Mouse (Mus musculus) cerebellum, adult 9-11 months (tissue): ENCODE data around the gene Padi2.

ENCODE experiments used
- DNase-seq: peaks from one replicate; pipeline ENCODE4 v3.0.0; 2022

Padi2 gene

GRCm38 (mm10) chr4:140882365-140882764 is 23.8 kb upstream of the Padi2 start:
- no peak for DNase-seq

DNA sequence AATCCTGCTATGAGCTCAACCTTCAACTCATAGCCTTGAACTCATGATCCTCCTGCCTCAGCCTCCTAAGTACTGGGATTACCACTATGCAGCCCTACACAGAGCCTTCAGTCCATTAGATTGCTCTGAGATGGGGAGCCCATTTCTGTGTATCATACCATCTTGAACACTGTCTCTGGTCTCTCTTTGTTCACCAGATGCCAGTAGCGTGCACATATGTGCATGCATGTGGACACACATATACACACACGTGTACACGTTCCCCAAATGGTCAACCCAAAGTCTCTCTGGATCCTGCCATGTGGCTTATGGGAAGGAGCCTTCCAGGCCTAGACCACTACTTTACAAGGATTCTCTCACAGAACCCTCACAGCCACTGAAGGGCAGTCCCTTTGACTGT is 23.2 kb upstream of the Padi2 start:
- DNase-seq, result no peak

GRCm38 (mm10) chr4:140883852-140884251 is 22.3 kb upstream of the Padi2 start:
- DNase-seq, result no peak

- no peak for DNase-seq
Observed at GRCm38 (mm10) chr4:140891525-140892162, 14.5 kb upstream of the Padi2 start.

DNA sequence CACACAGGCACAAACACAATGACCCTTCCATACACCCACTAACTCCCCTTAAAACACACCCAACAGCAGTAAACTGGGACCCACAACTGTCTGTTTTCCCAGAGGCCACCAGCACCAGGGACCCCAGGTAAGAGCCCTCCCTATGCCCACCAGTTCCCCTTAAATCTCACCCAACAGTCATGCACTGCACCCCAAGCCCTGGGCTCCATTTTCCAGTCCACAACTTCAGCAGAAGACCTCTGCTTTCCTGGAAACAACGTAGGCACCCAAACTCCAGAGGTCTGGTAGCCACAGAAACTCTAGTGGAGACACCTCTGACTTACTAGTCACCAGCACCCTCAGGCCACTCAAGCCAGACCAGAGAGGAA is 14.0 kb upstream of the Padi2 start:
- DNase-seq, result no peak

DNA sequence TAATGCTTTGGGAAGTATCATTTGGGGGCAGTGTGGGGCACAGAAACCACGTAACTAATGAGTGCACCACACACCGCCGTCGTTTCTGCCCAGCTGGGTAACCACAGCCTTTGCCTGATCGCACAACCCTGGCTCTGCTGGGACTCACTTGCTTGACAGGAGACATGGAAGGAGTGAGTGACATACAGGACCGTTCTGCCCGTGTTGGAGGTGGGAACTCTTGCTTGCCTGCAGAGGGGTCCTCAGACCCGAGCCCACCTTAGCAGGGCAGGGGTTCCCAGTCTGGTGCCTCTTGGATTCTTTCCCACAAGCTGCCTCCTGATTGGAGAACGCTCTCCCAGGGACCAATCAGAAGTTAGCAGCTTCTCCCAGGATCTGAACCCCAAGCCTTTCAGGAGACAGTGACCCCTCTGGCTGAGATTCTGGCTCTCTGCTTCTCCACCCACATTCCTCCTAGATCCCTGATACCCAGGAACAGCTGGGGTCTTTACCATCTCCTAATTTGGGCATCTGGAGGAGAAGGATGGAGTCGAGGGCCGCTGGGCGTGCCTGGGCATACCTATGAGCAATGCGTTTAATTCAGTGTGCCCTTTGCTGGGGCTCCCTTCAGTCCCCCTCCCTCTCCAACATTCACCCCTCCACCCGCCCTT is 1.2 kb upstream of the Padi2 start:
- DNase-seq, result no peak

DNA sequence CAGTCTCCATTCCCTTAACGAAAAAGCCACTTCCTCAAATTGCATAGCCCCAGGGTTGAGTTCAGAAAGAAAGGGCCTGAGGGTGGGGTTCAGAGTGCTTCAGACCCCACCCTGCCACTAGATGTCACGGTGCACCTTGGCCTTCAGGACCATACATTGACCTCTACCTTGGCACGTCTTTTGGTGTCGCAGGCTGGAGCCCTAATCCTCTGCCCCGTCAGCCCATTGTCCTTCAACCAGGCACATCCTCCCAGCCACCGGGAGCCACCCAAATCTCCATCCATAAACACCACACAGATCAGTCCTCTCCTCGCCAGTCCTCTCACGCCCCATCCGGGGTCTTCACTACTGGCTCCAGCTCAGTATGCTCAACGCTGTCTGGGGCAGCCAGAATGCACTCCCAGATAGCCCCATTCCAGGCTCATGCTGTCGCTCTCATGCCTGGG is 695 bp upstream of the Padi2 start:
- no peak for DNase-seq

- no peak for DNase-seq
Observed at GRCm38 (mm10) chr4:140906827-140907280, 710 bp downstream of the Padi2 start.

- no peak for DNase-seq
Observed at GRCm38 (mm10) chr4:140907306-140908024, 1.3 kb downstream of the Padi2 start.

DNA sequence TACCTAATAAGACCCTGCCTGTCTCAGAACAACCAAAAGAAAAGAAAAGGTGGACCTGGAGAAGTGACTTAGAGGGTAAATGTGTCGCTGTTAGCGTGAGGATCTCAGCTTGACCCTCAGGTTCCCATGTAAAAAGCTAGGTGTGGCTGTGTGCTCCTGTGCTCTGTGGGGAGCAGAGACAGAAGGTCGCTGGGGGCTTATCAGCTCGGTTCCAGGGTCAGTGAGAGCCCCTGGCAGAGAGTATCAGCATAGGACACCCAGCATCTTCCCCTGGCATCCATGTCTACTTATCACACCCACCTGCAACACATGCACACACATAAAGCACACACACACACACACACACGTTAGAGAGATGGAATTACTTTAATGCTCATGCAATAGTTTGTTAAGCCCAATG is 2.5 kb downstream of the Padi2 start:
- DNase-seq, result no peak

DNA sequence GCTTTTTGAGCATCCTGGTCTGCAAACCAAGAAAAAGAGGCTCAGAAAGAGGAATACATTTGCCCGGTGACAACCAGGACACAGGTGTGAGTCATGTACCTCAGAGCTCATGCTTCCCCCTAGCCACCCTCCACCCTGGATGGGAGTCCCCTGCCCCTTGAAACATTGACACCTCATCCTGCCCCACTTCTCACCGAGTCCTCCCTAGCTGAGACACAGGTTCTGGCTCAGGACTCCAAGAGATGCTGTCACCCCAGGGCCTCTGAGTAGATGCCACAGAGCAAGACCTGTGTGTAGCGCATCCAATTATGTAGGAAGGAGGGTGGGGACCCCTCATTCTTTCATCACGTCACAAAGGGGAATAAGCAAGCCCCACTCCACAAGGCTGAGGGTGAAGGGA is 3.4 kb downstream of the Padi2 start:
- DNase-seq, result no peak

DNA sequence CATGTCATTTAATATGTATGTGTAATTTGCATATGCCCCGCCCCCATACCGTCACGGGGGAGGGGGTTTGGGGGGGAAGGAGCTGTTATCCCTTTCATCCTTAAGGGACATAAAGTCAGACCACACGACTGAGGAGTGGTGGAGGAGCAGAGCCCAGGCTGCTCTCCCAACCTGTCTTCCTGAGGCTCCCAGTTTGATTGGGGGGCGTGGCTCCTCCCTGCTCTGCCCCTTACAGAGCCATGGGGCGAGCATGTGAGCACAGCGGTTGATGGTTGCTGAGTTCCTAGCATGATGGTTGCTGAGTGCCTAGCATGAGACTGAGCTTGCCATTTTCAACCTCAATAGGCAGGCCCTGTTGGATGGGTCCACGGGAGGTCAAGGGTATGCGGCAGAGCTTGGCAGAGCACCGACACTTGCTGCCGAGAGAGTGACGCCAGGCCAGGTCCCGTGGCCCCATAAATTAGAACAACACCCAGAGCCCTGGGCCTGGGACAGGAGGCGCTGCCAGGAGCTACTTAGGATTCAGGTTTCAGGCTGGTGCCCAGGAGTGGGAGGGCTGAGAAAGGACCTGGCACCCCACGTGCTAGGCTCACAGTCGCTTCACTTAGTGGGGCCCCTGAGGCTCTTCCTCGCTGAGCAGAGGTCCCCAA is 4.6 kb downstream of the Padi2 start:
- DNase-seq, result no peak

DNA sequence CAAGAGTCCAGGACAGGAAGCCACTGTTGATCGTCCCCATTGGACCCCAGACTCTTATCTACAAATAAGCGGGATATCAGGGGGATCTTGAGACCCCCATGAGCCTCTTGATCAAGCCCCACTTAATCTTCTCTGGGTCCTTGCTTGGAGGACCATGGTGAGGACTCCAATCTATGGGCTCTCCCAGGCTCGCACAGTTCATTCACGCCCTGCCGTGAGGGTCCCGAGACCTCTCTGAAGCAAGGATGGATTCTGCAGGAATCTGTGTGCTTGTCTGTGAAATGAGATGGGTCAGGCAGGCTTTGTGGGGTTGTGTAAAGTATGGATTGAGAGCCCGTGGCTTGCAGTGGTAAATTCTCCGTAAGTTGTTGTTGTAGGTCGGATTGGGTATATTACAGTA is 5.3 kb downstream of the Padi2 start:
- DNase-seq, result no peak

DNA sequence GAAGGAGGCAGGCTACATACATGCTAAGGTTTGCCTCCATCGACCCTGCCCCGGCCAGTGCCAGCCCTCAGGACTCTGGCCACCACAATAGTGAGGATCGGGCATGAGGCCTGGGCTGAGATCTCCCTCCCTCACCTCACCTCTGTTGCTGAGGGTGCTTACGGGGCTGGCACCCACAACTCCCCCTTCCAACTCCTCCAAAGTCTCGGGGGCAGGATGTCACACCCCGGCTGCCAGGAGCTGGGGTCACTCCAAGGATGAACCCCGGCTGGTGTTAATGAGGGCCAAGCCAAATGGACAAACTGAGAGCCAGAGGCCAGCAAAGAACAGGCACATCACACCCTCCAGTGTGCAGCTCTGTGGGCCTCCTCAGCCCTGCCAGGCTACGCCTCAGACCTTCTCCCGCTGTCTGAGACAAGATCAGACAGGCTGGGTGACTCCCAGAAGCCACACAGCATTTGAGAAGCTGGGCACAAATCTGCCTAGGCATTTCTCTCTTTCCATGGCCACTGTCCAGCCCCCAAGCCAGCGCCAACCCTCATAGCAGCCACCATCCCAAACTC is 6.2 kb downstream of the Padi2 start:
- DNase-seq, result no peak

DNA sequence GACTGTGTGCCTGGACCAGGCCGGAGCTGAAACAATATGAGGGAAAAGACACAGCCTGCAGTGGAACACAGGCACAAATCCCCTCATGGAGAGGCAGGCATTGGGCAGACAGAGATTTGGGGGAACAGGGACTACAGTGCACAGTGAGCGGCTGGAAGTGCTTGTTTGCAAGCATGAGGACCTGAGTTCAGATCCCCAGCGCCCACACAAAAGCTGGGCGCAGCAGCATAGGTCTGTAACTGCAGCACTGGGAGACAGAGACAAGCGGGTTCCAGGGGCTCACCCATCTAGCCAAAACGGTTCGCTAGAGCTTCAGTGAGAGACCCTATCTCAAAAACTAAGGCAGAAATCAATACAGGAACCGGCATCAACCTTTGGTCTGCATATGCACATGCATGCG is 7.4 kb downstream of the Padi2 start:
- no peak for DNase-seq

GRCm38 (mm10) chr4:140914731-140915131 is 8.6 kb downstream of the Padi2 start:
- no peak for DNase-seq

- no peak for DNase-seq
Observed at GRCm38 (mm10) chr4:140915235-140915634, 9.1 kb downstream of the Padi2 start.

DNA sequence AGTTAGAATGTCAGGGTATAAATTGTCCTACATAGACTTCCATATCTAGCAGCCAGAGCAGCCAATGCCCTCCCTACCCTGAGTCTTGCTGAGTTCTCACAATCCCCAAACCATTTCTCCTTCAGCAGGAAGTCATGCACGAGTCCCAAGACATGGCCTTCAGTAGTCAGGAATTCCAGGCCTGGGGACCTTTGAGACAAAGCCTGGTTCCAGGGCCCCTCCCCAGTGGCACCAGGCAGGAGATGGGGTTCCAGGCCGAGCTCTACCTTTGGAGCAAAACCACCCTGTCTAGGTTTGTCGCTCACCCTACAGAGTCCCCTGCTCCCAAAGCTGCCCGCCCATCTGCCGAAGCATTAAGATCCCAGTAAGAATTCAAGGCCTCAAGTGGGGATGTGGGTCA is 10.2 kb downstream of the Padi2 start:
- DNase-seq, result no peak

- DNase-seq, result no peak
Observed at GRCm38 (mm10) chr4:140917451-140917850, 11.3 kb downstream of the Padi2 start.

- DNase-seq, result no peak
Observed at GRCm38 (mm10) chr4:140919974-140920836, 14.1 kb downstream of the Padi2 start.

GRCm38 (mm10) chr4:140922508-140922907 is 16.4 kb downstream of the Padi2 start:
- no peak for DNase-seq

GRCm38 (mm10) chr4:140925648-140926047 is 19.5 kb downstream of the Padi2 start:
- DNase-seq, result no peak
